Mouse (Mus musculus): Measurements from ENCODE around the gene Rgs10.

DNA sequence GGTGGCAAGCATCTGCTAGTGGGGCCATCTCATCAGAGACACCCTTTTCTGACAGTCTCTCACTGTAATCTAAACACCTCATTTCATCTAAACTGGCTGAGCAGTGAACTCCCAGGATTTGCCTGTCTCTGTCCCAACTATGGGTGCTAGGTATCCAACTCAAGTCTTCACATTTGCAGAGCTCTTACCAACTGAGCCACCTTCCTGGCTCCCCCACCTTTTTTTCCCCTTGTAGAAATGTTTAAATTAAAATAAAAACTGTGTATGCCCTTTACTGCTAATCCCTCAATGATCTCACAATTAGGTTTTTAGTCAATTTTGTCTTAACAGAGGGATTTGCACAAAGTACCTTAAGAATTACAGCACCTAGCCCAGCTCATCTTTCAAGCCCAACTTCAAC, 19.6 kb upstream of the Rgs10 start:
- TF ChIP-seq CTCF (IDR thresholded peaks at IDR 0.05; ENCODE audit: low read depth) (no peak), EP300 (IDR thresholded peaks at IDR 0.05; ENCODE audit: low read depth) (no peak)

All from heart, postnatal 0 days (tissue).